Mouse (Mus musculus) liver, embryonic 14.5 days (tissue): ENCODE results near the gene Grhl3.

Experiments
- CTCF ChIP-seq: IDR thresholded peaks from 2 replicates; pipeline ENCODE4 v1.5.1; 2016; ENCODE audit warnings: antibody characterized with exemption, low read depth, control low read depth
- EP300 ChIP-seq: IDR thresholded peaks from 2 replicates; pipeline ENCODE4 v1.6.1; 2016; ENCODE audit warnings: antibody characterized with exemption, low read depth

DNA sequence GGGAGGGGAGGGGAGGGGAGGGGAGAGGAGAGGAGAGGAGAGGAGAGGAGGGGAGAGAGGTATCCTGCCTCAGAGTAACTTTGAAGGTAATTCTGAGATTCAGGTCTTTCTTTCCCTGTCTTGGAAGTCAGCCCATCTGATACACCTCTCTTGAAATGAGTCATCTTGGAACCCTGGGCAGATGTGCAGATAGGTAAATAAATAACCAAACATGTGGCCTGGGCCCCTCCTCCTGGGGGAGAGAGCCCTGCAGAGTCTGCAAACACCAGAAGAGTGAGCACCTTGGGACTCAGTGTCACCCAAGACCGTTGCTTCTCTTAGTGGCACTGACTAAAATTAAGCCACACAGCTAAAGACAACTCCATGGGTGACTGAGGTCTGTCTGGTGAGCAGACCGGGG is 25.6 kb upstream of the Grhl3 start:
- TF ChIP-seq CTCF (no peak), EP300 (no peak)
